ENCODE assay signal across 16 mouse cellular contexts in genomic region chr3:125337423-125337822, GRCm38 (mm10).
"Had no signal": no experiment of that assay in that cellular context is flagged by ENCODE, and none has a peak within 500 bp of the region (broad histone marks: within the 10 kb centered on the region; RNA-seq: fewer than 3 reads in every experiment).

No protein-coding gene starts in this region.

- H3K27me3 ChIP-seq: neural tube, embryonic 13.5 days; neural tube, embryonic 15.5 days; stomach, embryonic 15.5 days had no signal

- H3K36me3 ChIP-seq: neural tube, embryonic 13.5 days; neural tube, embryonic 15.5 days; stomach, embryonic 15.5 days had no signal

- H3K4me1 ChIP-seq: neural tube, embryonic 13.5 days; neural tube, embryonic 15.5 days; stomach, embryonic 15.5 days had no signal

- H3K9ac ChIP-seq: neural tube, embryonic 13.5 days; neural tube, embryonic 15.5 days; stomach, embryonic 15.5 days had no signal

- H3K27ac ChIP-seq: neural tube, embryonic 13.5 days; neural tube, embryonic 15.5 days; stomach, embryonic 15.5 days; stomach, postnatal 0 days had no signal

- H3K4me3 ChIP-seq: neural tube, embryonic 13.5 days; neural tube, embryonic 15.5 days; stomach, embryonic 15.5 days had no signal

- H3K4me2 ChIP-seq: neural tube, embryonic 13.5 days; neural tube, embryonic 15.5 days; stomach, embryonic 15.5 days had no signal

- H3K9me3 ChIP-seq: neural tube, embryonic 13.5 days; neural tube, embryonic 15.5 days; stomach, embryonic 15.5 days had no signal

- DNase-seq: retina, postnatal 1 day; right cerebral cortex, adult 18-20 months; right cerebral cortex, postnatal 14 days; right cerebral cortex, postnatal 25 days; right cerebral cortex, postnatal 4 days; spleen, adult 18-20 months; thymus, adult 18-20 months; thymus, adult 2 months; thymus, postnatal 14 days; thymus, postnatal 25 days; thymus, postnatal 36 days; thymus, postnatal 4 days had no signal
